Mouse (Mus musculus) olfactory bulb, adult 2 months (tissue): ENCODE measurements around the gene Kdm7a.

Experiments
- CTCF ChIP-seq: fragments of 200-500 bp; IDR thresholded peaks from 2 replicates; pipeline ENCODE4 v1.5.1; 2012; ENCODE audit warnings: low read depth, mild to moderate bottlenecking, low read length, moderate library complexity; ENCODE audit not compliant: insufficient read depth
- POLR2A ChIP-seq: fragments of 200-500 bp; IDR thresholded peaks from 2 replicates; pipeline ENCODE4 v1.6.1; 2012; ENCODE audit warnings: mild to moderate bottlenecking, low read depth, low read length, moderate library complexity; ENCODE audit not compliant: insufficient read depth

DNA sequence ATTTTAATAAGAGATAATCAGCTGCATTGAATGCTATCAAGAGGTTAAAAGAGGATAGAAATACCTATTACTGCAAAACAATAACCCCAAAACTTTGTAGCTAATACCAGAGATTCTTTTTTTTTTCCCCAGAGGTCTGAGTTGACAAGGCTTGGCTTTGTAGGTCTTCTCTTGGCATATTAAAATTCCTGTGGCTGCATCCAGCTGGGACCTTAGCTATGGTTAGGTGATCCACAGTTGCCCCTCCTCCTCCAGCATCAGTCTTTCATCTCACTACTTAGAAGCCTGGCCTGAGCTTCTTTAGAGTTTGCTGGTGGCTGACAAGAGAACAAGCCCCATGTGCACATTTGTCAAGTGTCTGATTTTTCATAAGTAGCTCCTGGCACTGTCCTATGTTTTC, 81.9 kb downstream of the Kdm7a start:
- TF ChIP-seq POLR2A (no peak), CTCF (no peak)
